Mouse (Mus musculus) midbrain, embryonic 15.5 days (tissue): Measurements from ENCODE around the gene Dhrs13. TPM values are rescaled to one million over a fixed set of nuclear protein-coding genes. Genes with fewer than 3 reads are reported as not detected.

ENCODE experiments used
- ATAC-seq: fragments of 200-750 bp; cut with Nextera tagmentation; replicated peaks from 2 replicates; pipeline ENCODE4 v1.8.0; 2017; ENCODE audit warnings: moderate TSS enrichment
- H3K27ac ChIP-seq: fragments of 300-500 bp; sonication (generic); 2 replicates; pipeline ENCODE4 v1.5.1; 2015; ENCODE audit warnings: mild to moderate bottlenecking, inconsistent platforms
- H3K27me3 ChIP-seq: fragments of 300-500 bp; sonication (generic); replicated peaks from 2 replicates; pipeline ENCODE4 v1.6.1; 2015; ENCODE audit warnings: inconsistent platforms
- H3K36me3 ChIP-seq: fragments of 300-500 bp; sonication (generic); replicated peaks from 2 replicates; pipeline ENCODE4 v1.6.1; 2015; ENCODE audit warnings: inconsistent platforms
- H3K4me1 ChIP-seq: fragments of 300-500 bp; sonication (generic); 2 replicates; pipeline ENCODE4 v1.6.1; 2015; ENCODE audit warnings: inconsistent platforms
- H3K4me2 ChIP-seq: fragments of 300-500 bp; sonication (generic); 2 replicates; pipeline ENCODE4 v1.6.1; 2015; ENCODE audit warnings: inconsistent platforms, mild to moderate bottlenecking, moderate library complexity
- H3K4me3 ChIP-seq: fragments of 300-500 bp; sonication (generic); 2 replicates; pipeline ENCODE4 v1.5.1; 2015; ENCODE audit warnings: mild to moderate bottlenecking, inconsistent platforms
- H3K9ac ChIP-seq: fragments of 300-500 bp; sonication (generic); 2 replicates; pipeline ENCODE4 v1.6.1; 2015; ENCODE audit warnings: mild to moderate bottlenecking, inconsistent platforms
- H3K9me3 ChIP-seq: fragments of 300-500 bp; sonication (generic); 2 replicates; pipeline ENCODE4 v1.6.1; 2016; ENCODE audit warnings: inconsistent platforms
- WGBS: fragments of 180-500 bp; shearing (Covaris S2); methylation state at CpG from one replicate; pipeline ENCODE4 v1.1.7; 2015; ENCODE audit warnings: mixed read lengths; 5-methylcytosine and 5-hydroxymethylcytosine counted together
- polyA plus RNA-seq: library from polyadenylated mRNA; unstranded; fragments of >200 nt; fragmentation: Nextera tagmentation; extraction: Ambion mirVana; gene quantifications from 2 replicates; pipeline ENCODE4 v1.2.1, GENCODE M21; 2015

The Dhrs13 gene
- polyA plus RNA-seq, 1 experiment from 2014 or later: 52.7 TPM

- H3K36me3 ChIP-seq: peaks cover 32% of the 10 kb centered on the region
- no peaks in the 10 kb centered on the region for H3K9me3 ChIP-seq
- no peak overlapping the region for H3K27ac ChIP-seq
- 90% methylated on average over 8 of the region's 8 CpGs for WGBS
- no peaks in the 10 kb centered on the region for H3K27me3 ChIP-seq
- H3K4me1 ChIP-seq: no peaks in the 10 kb centered on the region
- H3K4me3 ChIP-seq: no peak overlapping the region
- H3K4me2 ChIP-seq: no peak overlapping the region
- H3K9ac ChIP-seq: no peak overlapping the region
- no peak for ATAC-seq
Observed at GRCm38 (mm10) chr11:78053078-78053477, 21.0 kb downstream of the Dhrs13 start.

GRCm38 (mm10) chr11:78056946-78057345 is 24.9 kb downstream of the Dhrs13 start:
- Histone ChIP-seq H3K9me3 (no peaks in the 10 kb centered on the region), H3K9ac (no peak overlapping the region), H3K27ac (no peak overlapping the region), H3K36me3 (peaks cover 38% of the 10 kb centered on the region), H3K4me3 (no peak overlapping the region), H3K27me3 (no peaks in the 10 kb centered on the region), H3K4me2 (no peak overlapping the region), H3K4me1 (no peaks in the 10 kb centered on the region)
- WGBS: 77% methylated on average over 8 of the region's 8 CpGs
- ATAC-seq: no peak

- no peaks in the 10 kb centered on the region for H3K27me3 ChIP-seq
- no peak overlapping the region for H3K4me2 ChIP-seq
- H3K9me3 ChIP-seq: no peaks in the 10 kb centered on the region
- H3K9ac ChIP-seq: no peak overlapping the region
- ATAC-seq: peak; percentile 62; the same call in 1 of the 2 replicates
- H3K36me3 ChIP-seq: peaks cover 29% of the 10 kb centered on the region
- H3K4me1 ChIP-seq: no peaks in the 10 kb centered on the region
- no peak overlapping the region for H3K4me3 ChIP-seq
- 58% methylated on average over 9 of the region's 9 CpGs for WGBS
- no peak overlapping the region for H3K27ac ChIP-seq
Observed at GRCm38 (mm10) chr11:78059833-78060757, 28.0 kb downstream of the Dhrs13 start.

GRCm38 (mm10) chr11:78062563-78062962 is 30.5 kb downstream of the Dhrs13 start:
- no peak overlapping the region for H3K9ac ChIP-seq
- H3K4me1 ChIP-seq: no peaks in the 10 kb centered on the region
- H3K4me3 ChIP-seq: no peak overlapping the region
- peaks cover 16% of the 10 kb centered on the region for H3K36me3 ChIP-seq
- WGBS: 84% methylated on average over 1 of the region's 1 CpGs
- no peak for ATAC-seq
- H3K9me3 ChIP-seq: no peaks in the 10 kb centered on the region
- no peak overlapping the region for H3K27ac ChIP-seq
- no peaks in the 10 kb centered on the region for H3K27me3 ChIP-seq
- H3K4me2 ChIP-seq: no peak overlapping the region

- Histone ChIP-seq H3K27me3 (no peaks in the 10 kb centered on the region), H3K4me1 (no peaks in the 10 kb centered on the region), H3K9ac (no peak overlapping the region), H3K27ac (no peak overlapping the region), H3K4me2 (no peak overlapping the region), H3K9me3 (no peaks in the 10 kb centered on the region), H3K36me3 (no peaks in the 10 kb centered on the region), H3K4me3 (no peak overlapping the region)
- 36% methylated on average over 2 of the region's 2 CpGs for WGBS
- ATAC-seq: no peak
Observed at GRCm38 (mm10) chr11:78065906-78066305, 33.8 kb downstream of the Dhrs13 start.

- no peak for ATAC-seq
- H3K36me3 ChIP-seq: no peaks in the 10 kb centered on the region
- H3K27ac ChIP-seq: no peak overlapping the region
- no peaks in the 10 kb centered on the region for H3K27me3 ChIP-seq
- H3K4me3 ChIP-seq: no peak overlapping the region
- H3K9me3 ChIP-seq: no peaks in the 10 kb centered on the region
- H3K9ac ChIP-seq: no peak overlapping the region
- 53% methylated on average over 2 of the region's 2 CpGs for WGBS
- no peaks in the 10 kb centered on the region for H3K4me1 ChIP-seq
- H3K4me2 ChIP-seq: no peak overlapping the region
Observed at GRCm38 (mm10) chr11:78066641-78067040, 34.6 kb downstream of the Dhrs13 start.

GRCm38 (mm10) chr11:78067566-78067965 is 35.5 kb downstream of the Dhrs13 start:
- no peak for ATAC-seq
- no peak overlapping the region for H3K4me2 ChIP-seq
- H3K36me3 ChIP-seq: no peaks in the 10 kb centered on the region
- no peak overlapping the region for H3K9ac ChIP-seq
- H3K4me1 ChIP-seq: no peaks in the 10 kb centered on the region
- H3K9me3 ChIP-seq: no peaks in the 10 kb centered on the region
- no peaks in the 10 kb centered on the region for H3K27me3 ChIP-seq
- 84% methylated on average over 5 of the region's 5 CpGs for WGBS
- H3K4me3 ChIP-seq: no peak overlapping the region
- H3K27ac ChIP-seq: no peak overlapping the region

- Histone ChIP-seq H3K9me3 (no peaks in the 10 kb centered on the region), H3K4me3 (no peak overlapping the region), H3K9ac (no peak overlapping the region), H3K27me3 (no peaks in the 10 kb centered on the region), H3K4me1 (no peaks in the 10 kb centered on the region), H3K4me2 (no peak overlapping the region), H3K27ac (no peak overlapping the region), H3K36me3 (peaks cover 8% of the 10 kb centered on the region)
- 87% methylated on average over 5 of the region's 5 CpGs for WGBS
- ATAC-seq: no peak
Observed at GRCm38 (mm10) chr11:78069130-78069529, 37.0 kb downstream of the Dhrs13 start.

GRCm38 (mm10) chr11:78069646-78070045 is 37.6 kb downstream of the Dhrs13 start:
- Histone ChIP-seq H3K9me3 (no peaks in the 10 kb centered on the region), H3K27me3 (no peaks in the 10 kb centered on the region)

GRCm38 (mm10) chr11:78071938-78072337 is 39.9 kb downstream of the Dhrs13 start:
- ATAC-seq: no peak
- 76% methylated on average over 5 of the region's 5 CpGs for WGBS
- Histone ChIP-seq H3K4me3 (no peak overlapping the region), H3K36me3 (peaks cover 25% of the 10 kb centered on the region), H3K9me3 (no peaks in the 10 kb centered on the region), H3K27ac (no peak overlapping the region), H3K4me2 (no peak overlapping the region), H3K4me1 (no peaks in the 10 kb centered on the region), H3K27me3 (no peaks in the 10 kb centered on the region), H3K9ac (no peak overlapping the region)

More at GRCm38 (mm10) chr11:78069646-78070045, 37.6 kb downstream of the Dhrs13 start:
- ATAC-seq: no peak
- Histone ChIP-seq H3K9ac (no peak overlapping the region), H3K4me2 (no peak overlapping the region), H3K4me1 (no peaks in the 10 kb centered on the region), H3K27ac (no peak overlapping the region), H3K4me3 (no peak overlapping the region), H3K36me3 (peaks cover 13% of the 10 kb centered on the region)
- WGBS: 88% methylated on average over 6 of the region's 6 CpGs

GRCm38 (mm10) chr11:78072425-78073130 is 40.5 kb downstream of the Dhrs13 start:
- Histone ChIP-seq H3K9ac (no peak overlapping the region), H3K36me3 (peaks cover 30% of the 10 kb centered on the region), H3K4me3 (no peak overlapping the region), H3K27ac (no peak overlapping the region), H3K27me3 (no peaks in the 10 kb centered on the region), H3K4me2 (no peak overlapping the region), H3K4me1 (no peaks in the 10 kb centered on the region), H3K9me3 (no peaks in the 10 kb centered on the region)
- WGBS: 35% methylated on average over 6 of the region's 6 CpGs
- no peak for ATAC-seq

GRCm38 (mm10) chr11:78073577-78074276 is 41.6 kb downstream of the Dhrs13 start:
- Histone ChIP-seq H3K9ac (no peak overlapping the region), H3K36me3 (peaks cover 31% of the 10 kb centered on the region), H3K4me1 (no peaks in the 10 kb centered on the region; the same call in 1 of the 2 replicates), H3K27me3 (no peaks in the 10 kb centered on the region), H3K27ac (no peak overlapping the region), H3K9me3 (no peaks in the 10 kb centered on the region), H3K4me2 (no peak overlapping the region), H3K4me3 (no peak overlapping the region)
- ATAC-seq: no peak
- whole genome bisulfite sequencing: 95% methylated on average over 9 of the region's 9 CpGs
